ENCODE assay signal across 18 mouse cellular contexts in the genomic region with DNA sequence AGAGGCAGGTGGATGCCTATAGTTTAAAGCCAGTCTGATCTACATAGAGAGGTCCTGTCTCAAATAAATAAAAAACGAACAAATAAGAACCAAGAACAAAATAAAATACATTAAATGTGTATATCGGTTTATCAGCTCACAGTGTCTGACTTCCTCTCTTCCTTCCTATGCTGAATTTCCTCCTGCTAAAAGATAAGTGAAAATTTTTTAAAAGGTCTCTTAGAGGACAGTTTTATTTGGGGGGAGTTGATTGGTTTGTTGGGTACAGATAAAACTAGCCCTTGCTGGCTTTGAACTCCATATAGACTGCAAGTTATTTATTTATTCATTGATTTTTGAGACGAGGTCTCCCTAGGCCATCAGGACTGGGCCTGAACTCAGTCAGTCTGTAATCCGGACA. TPM values are rescaled to one million over a fixed set of nuclear protein-coding genes. Genes with fewer than 3 reads are reported as not detected.
DNase-seq lines count a peak whose midpoint lies in the region; ATAC-seq and TF ChIP-seq lines count a peak whose summit lies in the region.
"Had no signal": no experiment of that assay in that cellular context is flagged by ENCODE, and none has a peak within 500 bp of the region (broad histone marks: within the 10 kb centered on the region; RNA-seq: fewer than 3 reads in every experiment).

No protein-coding gene starts in this region.

- no peak overlapping the region for H3K4me2 ChIP-seq in hindbrain, embryonic 11.5 days (replicated peaks; ENCODE audit: low read depth, low read length)
- no peak overlapping the region for H3K4me2 ChIP-seq in hindbrain, embryonic 13.5 days
- no peak overlapping the region for H3K4me2 ChIP-seq in neural tube, embryonic 13.5 days
- H3K4me2 ChIP-seq in neural tube, embryonic 15.5 days = no peak overlapping the region
- H3K4me2 ChIP-seq in liver, embryonic 14.5 days (ENCODE audit: low read depth) = 0 out of 2 replicates have a peak overlapping the region, but pooled peaks have one; percentile 6
- no peak overlapping the region for H3K4me2 ChIP-seq in intestine, embryonic 15.5 days (replicated peaks)
- H3K4me2 ChIP-seq: lung, embryonic 14.5 days had no signal

- no peaks in the 10 kb centered on the region for H3K4me1 ChIP-seq in hindbrain, embryonic 11.5 days (replicated peaks; ENCODE audit: control insufficient read depth, insufficient read depth, low read length)
- peaks cover 13% of the 10 kb centered on the region for H3K4me1 ChIP-seq in hindbrain, embryonic 13.5 days (replicated peaks)
- H3K4me1 ChIP-seq in neural tube, embryonic 13.5 days (replicated peaks) = peaks cover 13% of the 10 kb centered on the region
- H3K4me1 ChIP-seq in neural tube, embryonic 15.5 days = peaks cover 4% of the 10 kb centered on the region
- peaks cover 9 to 22% of the 10 kb centered on the region in 2 experiments for H3K4me1 ChIP-seq in liver, embryonic 14.5 days (replicated peaks; ENCODE audit: control insufficient read depth in 2 of 2, insufficient read depth in 2 of 2, low read length in 1 of 2)
- H3K4me1 ChIP-seq in intestine, embryonic 15.5 days (replicated peaks) = 0 out of 2 replicates have a peak, but pooled peaks cover 3% of the 10 kb centered on the region

- DNase-seq in hindbrain, embryonic 11.5 days (ENCODE audit: low spot score) = no peak
- DNase-seq in liver, embryonic 14.5 days (ENCODE audit: low read depth in 3 of 3, low spot score in 3 of 3) = no peak
- DNase-seq in gastrocnemius, postnatal 14 days = no peak
- DNase-seq: adrenal gland, adult 8-10 months; cerebellum, adult 18-20 months; gastrocnemius, postnatal 10 days; heart, postnatal 14 days; kidney, postnatal 14 days; layer of hippocampus, adult 9-11 months; lung, embryonic 14.5 days; right cerebral cortex, postnatal 25 days; thymus, postnatal 4 days had no signal

- WGBS in hindbrain, embryonic 11.5 days = 82% methylated on average over 4 of the region's 4 CpGs
- 74% methylated on average over 4 of the region's 4 CpGs for WGBS in hindbrain, embryonic 13.5 days
- WGBS in neural tube, embryonic 13.5 days = 74% methylated on average over 4 of the region's 4 CpGs
- WGBS in neural tube, embryonic 15.5 days = 82% methylated on average over 4 of the region's 4 CpGs
- 15% methylated on average over 4 of the region's 4 CpGs for WGBS in liver, embryonic 14.5 days (ENCODE audit: insufficient replicate concordance)
- 72% methylated on average over 4 of the region's 4 CpGs for WGBS in intestine, embryonic 15.5 days

- no peaks in the 10 kb centered on the region for H3K36me3 ChIP-seq in hindbrain, embryonic 11.5 days (ENCODE audit: control insufficient read depth, insufficient read depth, low read length)
- no peaks in the 10 kb centered on the region for H3K36me3 ChIP-seq in hindbrain, embryonic 13.5 days
- H3K36me3 ChIP-seq in neural tube, embryonic 13.5 days = no peaks in the 10 kb centered on the region
- H3K36me3 ChIP-seq in neural tube, embryonic 15.5 days = no peaks in the 10 kb centered on the region
- no peaks in the 10 kb centered on the region for H3K36me3 ChIP-seq in liver, embryonic 14.5 days (replicated peaks; ENCODE audit: control insufficient read depth, insufficient read depth, low read depth)
- no peaks in the 10 kb centered on the region for H3K36me3 ChIP-seq in intestine, embryonic 15.5 days
- H3K36me3 ChIP-seq: heart, embryonic 10.5 days had no signal

- intact Hi-C loops in gastrocnemius, postnatal 14 days (cut with DNase I; ENCODE audit: low total_unique reads) = no loop called here

- H3K4me3 ChIP-seq in hindbrain, embryonic 11.5 days (ENCODE audit: low read depth, low read length) = no peak overlapping the region
- H3K4me3 ChIP-seq in hindbrain, embryonic 13.5 days = no peak overlapping the region
- H3K4me3 ChIP-seq in neural tube, embryonic 13.5 days = no peak overlapping the region
- no peak overlapping the region for H3K4me3 ChIP-seq in neural tube, embryonic 15.5 days (replicated peaks)
- H3K4me3 ChIP-seq in liver, embryonic 14.5 days (ENCODE audit: insufficient read depth in 1 of 2, low read depth in 2 of 2, low read length in 2 of 2) = no peak overlapping the region
- H3K4me3 ChIP-seq in intestine, embryonic 15.5 days (replicated peaks) = no peak overlapping the region
- H3K4me3 ChIP-seq: heart, embryonic 10.5 days had no signal

- no peaks in the 10 kb centered on the region for H3K9me3 ChIP-seq in hindbrain, embryonic 11.5 days (ENCODE audit: control insufficient read depth, low read length)
- H3K9me3 ChIP-seq in hindbrain, embryonic 13.5 days = no peaks in the 10 kb centered on the region
- no peaks in the 10 kb centered on the region for H3K9me3 ChIP-seq in neural tube, embryonic 13.5 days
- no peaks in the 10 kb centered on the region for H3K9me3 ChIP-seq in neural tube, embryonic 15.5 days (replicated peaks)
- H3K9me3 ChIP-seq in liver, embryonic 14.5 days (ENCODE audit: control insufficient read depth, low read length) = no peaks in the 10 kb centered on the region
- H3K9me3 ChIP-seq in intestine, embryonic 15.5 days = no peaks in the 10 kb centered on the region
- H3K9me3 ChIP-seq: heart, embryonic 10.5 days had no signal

- H3K27me3 ChIP-seq in hindbrain, embryonic 11.5 days (ENCODE audit: control insufficient read depth, insufficient read depth, low read length) = no peaks in the 10 kb centered on the region
- no peaks in the 10 kb centered on the region for H3K27me3 ChIP-seq in hindbrain, embryonic 13.5 days
- no peaks in the 10 kb centered on the region for H3K27me3 ChIP-seq in neural tube, embryonic 13.5 days
- no peaks in the 10 kb centered on the region for H3K27me3 ChIP-seq in neural tube, embryonic 15.5 days (replicated peaks)
- no peaks in the 10 kb centered on the region for H3K27me3 ChIP-seq in liver, embryonic 14.5 days (ENCODE audit: control insufficient read depth, insufficient read depth, low read length)
- H3K27me3 ChIP-seq in intestine, embryonic 15.5 days (replicated peaks) = no peaks in the 10 kb centered on the region

- no peak for ATAC-seq in hindbrain, embryonic 11.5 days (ENCODE audit: low FRiP score)
- ATAC-seq in hindbrain, embryonic 13.5 days (ENCODE audit: low FRiP score) = no peak
- ATAC-seq in neural tube, embryonic 13.5 days (ENCODE audit: low read depth) = no peak
- no peak for ATAC-seq in neural tube, embryonic 15.5 days (ENCODE audit: low FRiP score)
- no peak for ATAC-seq in liver, embryonic 14.5 days (ENCODE audit: insufficient read depth)
- ATAC-seq in intestine, embryonic 15.5 days = no peak

- no peak for TF ChIP-seq CTCF in liver, embryonic 14.5 days (IDR thresholded peaks at IDR 0.05; ENCODE audit: low read depth)

- peak; percentile 27; the same call in 1 of the 2 replicates for TF ChIP-seq EP300 in liver, embryonic 14.5 days (IDR thresholded peaks at IDR 0.05; ENCODE audit: low read depth)

- H3K9ac ChIP-seq in hindbrain, embryonic 11.5 days (ENCODE audit: low read depth, low read length) = no peak overlapping the region
- H3K9ac ChIP-seq in hindbrain, embryonic 13.5 days = no peak overlapping the region
- no peak overlapping the region for H3K9ac ChIP-seq in neural tube, embryonic 13.5 days
- no peak overlapping the region for H3K9ac ChIP-seq in neural tube, embryonic 15.5 days (replicated peaks)
- no peak overlapping the region for H3K9ac ChIP-seq in liver, embryonic 14.5 days (replicated peaks)
- H3K9ac ChIP-seq in intestine, embryonic 15.5 days = no peak overlapping the region
- H3K9ac ChIP-seq: lung, embryonic 14.5 days had no signal

- H3K27ac ChIP-seq in hindbrain, embryonic 11.5 days (ENCODE audit: low read depth, low read length) = peak overlapping the region; percentile 73
- H3K27ac ChIP-seq in hindbrain, embryonic 13.5 days = no peak overlapping the region
- peak overlapping the region; percentile 62 for H3K27ac ChIP-seq in neural tube, embryonic 13.5 days (replicated peaks)
- no peak overlapping the region for H3K27ac ChIP-seq in neural tube, embryonic 15.5 days (replicated peaks)
- H3K27ac ChIP-seq in liver, embryonic 14.5 days = no peak overlapping the region
- no peak overlapping the region for H3K27ac ChIP-seq in intestine, embryonic 15.5 days
- H3K27ac ChIP-seq: heart, embryonic 10.5 days; macrophage had no signal

RNA-seq across cellular contexts. Expression of gene Fuca1, which starts 7.1 kb away (rescaled TPM):
- 44.5 and 50.4 TPM in 2 replicates for polyA plus RNA-seq in hindbrain, embryonic 11.5 days (2014; fragmentation: Nextera tagmentation; extraction: Ambion mirVana)
- polyA plus RNA-seq in hindbrain, embryonic 13.5 days (2015; fragmentation: Nextera tagmentation; extraction: Ambion mirVana) = 55.8 and 60.9 TPM in 2 replicates
- polyA plus RNA-seq in neural tube, embryonic 13.5 days (2015; fragmentation: Nextera tagmentation; extraction: Ambion mirVana) = 53.8 and 63.6 TPM in 2 replicates
- 68.6 and 71.5 TPM in 2 replicates for polyA plus RNA-seq in neural tube, embryonic 15.5 days (2015; fragmentation: Nextera tagmentation; extraction: Ambion mirVana)
- 8.8 and 12.0 TPM in 2 replicates for polyA plus RNA-seq in liver, embryonic 14.5 days (2012; rRNA removed)
- polyA plus RNA-seq in liver, embryonic 14.5 days (2014; fragmentation: Nextera tagmentation; extraction: Ambion mirVana) = 19.0 and 23.6 TPM in 2 replicates
- 10 to 100 TPM; 20.6 to 27.8 TPM for total RNA-seq in gastrocnemius, postnatal 14 days (2021)
- polyA plus RNA-seq in intestine, embryonic 15.5 days (2015; fragmentation: Nextera tagmentation; extraction: Ambion mirVana) = 134 and 154 TPM in 2 replicates

RNA-seq across cellular contexts. Expression of gene Cnr2, which starts 18.2 kb away (rescaled TPM):
- 0.08 and 0.47 TPM in 2 replicates for polyA plus RNA-seq in hindbrain, embryonic 11.5 days (2014; fragmentation: Nextera tagmentation; extraction: Ambion mirVana)
- 0.13 and 0.17 TPM in 2 replicates for polyA plus RNA-seq in hindbrain, embryonic 13.5 days (2015; fragmentation: Nextera tagmentation; extraction: Ambion mirVana)
- polyA plus RNA-seq in neural tube, embryonic 13.5 days (2015; fragmentation: Nextera tagmentation; extraction: Ambion mirVana) = 0.12 and 0.25 TPM in 2 replicates
- polyA plus RNA-seq in neural tube, embryonic 15.5 days (2015; fragmentation: Nextera tagmentation; extraction: Ambion mirVana) = 0.10 and 0.50 TPM in 2 replicates
- 1.6 and 2.1 TPM in 2 replicates for polyA plus RNA-seq in liver, embryonic 14.5 days (2012; rRNA removed)
- 2.3 and 2.5 TPM in 2 replicates for polyA plus RNA-seq in liver, embryonic 14.5 days (2014; fragmentation: Nextera tagmentation; extraction: Ambion mirVana)
- under 1 TPM; 0.47 to 0.60 TPM for total RNA-seq in gastrocnemius, postnatal 14 days (2021)
- polyA plus RNA-seq in intestine, embryonic 15.5 days (2015; fragmentation: Nextera tagmentation; extraction: Ambion mirVana) = 0.28 and 0.42 TPM in 2 replicates

RNA-seq across cellular contexts. Expression of gene Hmgcl, which starts 32.8 kb away (rescaled TPM):
- polyA plus RNA-seq in hindbrain, embryonic 11.5 days (2014; fragmentation: Nextera tagmentation; extraction: Ambion mirVana) = 54.0 and 60.7 TPM in 2 replicates
- polyA plus RNA-seq in hindbrain, embryonic 13.5 days (2015; fragmentation: Nextera tagmentation; extraction: Ambion mirVana) = 52.9 and 56.5 TPM in 2 replicates
- 58.2 and 59.6 TPM in 2 replicates for polyA plus RNA-seq in neural tube, embryonic 13.5 days (2015; fragmentation: Nextera tagmentation; extraction: Ambion mirVana)
- polyA plus RNA-seq in neural tube, embryonic 15.5 days (2015; fragmentation: Nextera tagmentation; extraction: Ambion mirVana) = 68.2 and 68.9 TPM in 2 replicates
- polyA plus RNA-seq in liver, embryonic 14.5 days (2012; rRNA removed) = 28.9 and 43.4 TPM in 2 replicates
- polyA plus RNA-seq in liver, embryonic 14.5 days (2014; fragmentation: Nextera tagmentation; extraction: Ambion mirVana) = 71.9 and 76.5 TPM in 2 replicates
- 10 to 100 TPM; 47.2 to 56.6 TPM for total RNA-seq in gastrocnemius, postnatal 14 days (2021)
- 105 and 113 TPM in 2 replicates for polyA plus RNA-seq in intestine, embryonic 15.5 days (2015; fragmentation: Nextera tagmentation; extraction: Ambion mirVana)

RNA-seq across cellular contexts. Expression of gene Pnrc2, which starts 39.8 kb away (rescaled TPM):
- 213 and 226 TPM in 2 replicates for polyA plus RNA-seq in hindbrain, embryonic 11.5 days (2014; fragmentation: Nextera tagmentation; extraction: Ambion mirVana)
- polyA plus RNA-seq in hindbrain, embryonic 13.5 days (2015; fragmentation: Nextera tagmentation; extraction: Ambion mirVana) = 109 and 112 TPM in 2 replicates
- 109 and 122 TPM in 2 replicates for polyA plus RNA-seq in neural tube, embryonic 13.5 days (2015; fragmentation: Nextera tagmentation; extraction: Ambion mirVana)
- polyA plus RNA-seq in neural tube, embryonic 15.5 days (2015; fragmentation: Nextera tagmentation; extraction: Ambion mirVana) = 82.1 and 114 TPM in 2 replicates
- 25.4 and 43.4 TPM in 2 replicates for polyA plus RNA-seq in liver, embryonic 14.5 days (2012; rRNA removed)
- polyA plus RNA-seq in liver, embryonic 14.5 days (2014; fragmentation: Nextera tagmentation; extraction: Ambion mirVana) = 80.2 and 81.9 TPM in 2 replicates
- 10 to 100 TPM; 44.3 to 59.3 TPM for total RNA-seq in gastrocnemius, postnatal 14 days (2021)
- polyA plus RNA-seq in intestine, embryonic 15.5 days (2015; fragmentation: Nextera tagmentation; extraction: Ambion mirVana) = 164 and 177 TPM in 2 replicates

RNA-seq across cellular contexts. Expression of gene Gale, which starts 50.1 kb away (rescaled TPM):
- polyA plus RNA-seq in hindbrain, embryonic 11.5 days (2014; fragmentation: Nextera tagmentation; extraction: Ambion mirVana) = 27.9 and 28.1 TPM in 2 replicates
- polyA plus RNA-seq in hindbrain, embryonic 13.5 days (2015; fragmentation: Nextera tagmentation; extraction: Ambion mirVana) = 39.5 and 41.2 TPM in 2 replicates
- 39.0 and 42.5 TPM in 2 replicates for polyA plus RNA-seq in neural tube, embryonic 13.5 days (2015; fragmentation: Nextera tagmentation; extraction: Ambion mirVana)
- 47.7 and 53.5 TPM in 2 replicates for polyA plus RNA-seq in neural tube, embryonic 15.5 days (2015; fragmentation: Nextera tagmentation; extraction: Ambion mirVana)
- 20.5 and 22.8 TPM in 2 replicates for polyA plus RNA-seq in liver, embryonic 14.5 days (2012; rRNA removed)
- polyA plus RNA-seq in liver, embryonic 14.5 days (2014; fragmentation: Nextera tagmentation; extraction: Ambion mirVana) = 32.6 and 38.0 TPM in 2 replicates
- 1 to 10 TPM; 1.2 to 2.1 TPM for total RNA-seq in gastrocnemius, postnatal 14 days (2021)
- polyA plus RNA-seq in intestine, embryonic 15.5 days (2015; fragmentation: Nextera tagmentation; extraction: Ambion mirVana) = 82.5 and 108 TPM in 2 replicates

Comparison
In these comparisons a context has a peak if more than half of its experiments do, and no peak if none do; other contexts are left out.
1. H3K27ac ChIP-seq: peak in hindbrain, embryonic 11.5 days (single experiment) and neural tube, embryonic 13.5 days (single experiment); none in hindbrain, embryonic 13.5 days (single experiment), neural tube, embryonic 15.5 days (single experiment), liver, embryonic 14.5 days (single experiment) and intestine, embryonic 15.5 days (single experiment).